Mouse (Mus musculus) left cerebral cortex, postnatal 14 days (tissue): ENCODE measurements around the gene Ttc19. TPM values are rescaled to one million over a fixed set of nuclear protein-coding genes. Genes with fewer than 3 reads are reported as not detected.
"Not testable (repeated sequence)": the region's sequence is repeated elsewhere in the genome, so short reads cannot be mapped to it uniquely, and the experiment has no call there.

Experiments
- DNase-seq, 2 experiments: peaks; one replicate each; pipeline ENCODE4 v3.0.0; 2021 to 2022; ENCODE audit warnings: low spot score in 2 of 2, mixed read lengths in 1 of 2
- intact Hi-C: fragments of 180-260 bp; cut with DNase I; formaldehyde crosslinking; loops from one replicate; pipeline ENCODE4 v1.15.1; 2025
- total RNA-seq, 2 experiments: library from RNA; stranded (reverse); gene quantifications; 2 replicates each; pipeline ENCODE4 v1.2.3; 2021

The Ttc19 gene
- total RNA-seq, 2 experiments from 2014 or later, result 81.3 to 82.4 TPM

- intact Hi-C loops, DNase-seq: not testable (repeated sequence)
Observed at GRCm38 (mm10) chr11:62377202-62377851, 96.1 kb downstream of the Ttc19 start.

Other genes starting within 250 kb of the Ttc19 start
- 1 to 10 TPM; 6.9 to 9.5 TPM for gene Adora2b, start 32.5 kb upstream of the Ttc19 start, total RNA-seq
- 10 to 100 TPM; 14.8 to 19.5 TPM for gene Zswim7, start 98 bp upstream of the Ttc19 start, total RNA-seq
- 1 to 10 TPM; 6.5 to 7.2 TPM for gene Pigl, start 177.0 kb downstream of the Ttc19 start, total RNA-seq
- 100 to 1,000 TPM; 244 to 270 TPM for gene Ncor1, start 177.1 kb downstream of the Ttc19 start, total RNA-seq